Comparison of ENCODE assay signal across 17 mouse cellular contexts in the genomic region with DNA sequence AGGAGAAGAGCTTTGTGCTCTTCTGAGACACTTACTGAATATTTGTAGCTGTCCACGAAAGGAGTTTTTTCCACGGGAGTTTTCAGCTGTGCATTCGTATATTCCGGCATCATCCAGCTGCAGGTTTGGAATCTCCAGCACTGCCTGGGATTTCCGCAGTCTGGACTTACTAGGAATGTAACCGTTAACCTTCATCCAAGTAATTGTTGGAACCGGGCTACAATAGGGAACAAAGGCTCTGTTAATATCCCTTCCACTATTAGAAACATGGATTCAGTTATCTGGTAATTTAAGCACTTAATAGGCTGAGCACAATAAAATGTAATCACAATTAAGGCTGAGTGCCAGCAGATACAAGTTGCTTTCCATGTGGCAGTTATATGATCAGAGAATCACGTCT.
"Had no signal": no experiment of that assay in that cellular context is flagged by ENCODE, and none has a peak within 500 bp of the region (broad histone marks: within the 10 kb centered on the region; RNA-seq: fewer than 3 reads in every experiment).

No protein-coding gene starts in this region.

- H3K4me3 ChIP-seq: limb, embryonic 12.5 days; midbrain, embryonic 10.5 days; myocyte; neural tube, embryonic 15.5 days had no signal

- H3K27ac ChIP-seq: kidney, postnatal 0 days; limb, embryonic 12.5 days; liver, embryonic 14.5 days; midbrain, embryonic 10.5 days; neural tube, embryonic 15.5 days; stomach, postnatal 0 days had no signal

- H3K4me2 ChIP-seq: limb, embryonic 12.5 days; neural tube, embryonic 15.5 days had no signal

- H3K4me1 ChIP-seq: limb, embryonic 12.5 days; midbrain, embryonic 10.5 days; neural tube, embryonic 15.5 days had no signal

- H3K9ac ChIP-seq: limb, embryonic 12.5 days; liver, embryonic 14.5 days; neural tube, embryonic 15.5 days had no signal

- ATAC-seq: intestine, embryonic 16.5 days had no signal

- H3K9me3 ChIP-seq: limb, embryonic 12.5 days; midbrain, embryonic 10.5 days; neural tube, embryonic 15.5 days had no signal

- H3K27me3 ChIP-seq: limb, embryonic 12.5 days; neural tube, embryonic 15.5 days had no signal

- DNase-seq: kidney, adult 2 months; kidney, postnatal 36 days; layer of hippocampus, adult 9-11 months; layer of hippocampus, postnatal 36 days; lung, adult 18-20 months; lung, postnatal 4 days; midbrain, embryonic 14.5 days; right cerebral cortex, adult 18-20 months; thymus, postnatal 4 days had no signal

- H3K36me3 ChIP-seq: limb, embryonic 12.5 days; midbrain, embryonic 10.5 days; neural tube, embryonic 15.5 days had no signal
